Mouse (Mus musculus) spleen, postnatal 36 days (tissue): ENCODE data around the gene Man1c1.

Experiments used
- DNase-seq, 2 experiments: peaks; one replicate each; pipeline ENCODE4 v3.0.0; 2022; ENCODE audit warnings: low spot score in 2 of 2, mixed read lengths in 1 of 2

Gene Man1c1

DNA sequence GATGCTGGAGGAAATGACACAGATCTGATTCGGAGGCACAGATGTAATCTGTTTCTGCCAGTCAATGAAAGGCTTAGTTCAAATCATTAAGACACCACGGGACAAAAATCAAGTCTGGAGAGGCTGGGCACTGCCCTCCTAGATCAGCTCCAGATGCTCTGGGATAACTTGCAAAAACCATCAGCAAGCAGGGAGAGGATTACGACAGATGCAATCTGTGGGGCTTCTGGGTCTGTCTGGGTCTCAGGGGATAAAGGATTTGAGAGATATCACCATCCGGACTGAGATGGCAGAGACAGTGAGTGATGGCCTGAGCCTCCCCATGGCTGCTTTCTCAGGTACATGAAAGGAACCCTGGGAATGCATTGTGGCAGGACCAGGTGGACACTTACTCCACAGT is 99.6 kb downstream of the Man1c1 start:
- DNase-seq, result no peak

- no peak for DNase-seq
Measured at GRCm38 (mm10) chr4:134603553-134603952, 100.5 kb downstream of the Man1c1 start.

- DNase-seq, result no peak
Measured at GRCm38 (mm10) chr4:134602610-134603009, 101.5 kb downstream of the Man1c1 start.

- no peak for DNase-seq
Measured at GRCm38 (mm10) chr4:134601981-134602380, 102.1 kb downstream of the Man1c1 start.

- peak; percentile 37 to 44 for DNase-seq
Measured at GRCm38 (mm10) chr4:134601404-134601803, 102.7 kb downstream of the Man1c1 start.

GRCm38 (mm10) chr4:134600777-134601176 is 103.3 kb downstream of the Man1c1 start:
- DNase-seq, result no peak

- DNase-seq, result no peak
Measured at GRCm38 (mm10) chr4:134600060-134600459, 104.0 kb downstream of the Man1c1 start.

DNA sequence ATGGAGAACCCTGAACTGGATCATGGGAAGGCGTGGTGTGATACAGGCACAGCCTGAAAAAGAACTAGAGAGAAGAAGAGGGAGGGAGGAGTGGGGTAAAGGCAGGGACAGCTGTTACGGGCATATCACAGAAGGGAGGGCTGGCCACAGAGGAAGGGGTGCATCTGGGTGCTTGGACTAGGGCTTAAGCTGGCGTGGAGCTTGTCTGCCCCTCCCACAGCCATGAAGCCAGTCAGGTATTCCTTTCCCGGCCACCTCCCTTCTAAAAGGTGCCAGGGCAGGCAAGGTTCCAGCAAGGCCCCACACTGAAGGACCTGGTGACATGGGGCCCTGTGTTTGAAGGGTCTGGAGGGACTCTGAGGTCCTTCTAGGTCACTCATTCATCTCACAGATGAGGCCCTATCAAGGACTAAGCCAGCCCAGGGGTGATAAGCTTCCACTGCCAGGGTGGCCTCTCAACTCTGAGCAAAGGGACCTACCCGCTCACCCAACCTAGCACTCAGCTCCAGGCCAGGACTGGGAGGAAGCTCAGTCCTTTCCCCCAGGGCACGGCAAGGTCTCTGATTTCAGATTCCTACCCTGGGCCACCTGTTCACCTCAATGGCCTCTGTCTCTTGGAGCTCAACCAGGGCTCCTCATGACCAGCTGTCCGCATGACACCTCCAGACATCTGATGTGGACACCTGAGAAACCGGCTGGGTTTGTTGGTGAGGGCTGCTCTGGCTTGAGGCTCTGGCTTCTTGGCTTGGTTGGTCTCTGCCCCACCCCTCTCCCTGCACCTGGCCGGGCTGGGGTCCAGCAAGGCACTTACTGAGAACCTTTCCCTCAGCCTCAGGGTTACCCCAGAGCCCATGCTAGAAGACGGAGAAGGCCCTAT is 107.0 kb downstream of the Man1c1 start:
- no peak for DNase-seq

DNA sequence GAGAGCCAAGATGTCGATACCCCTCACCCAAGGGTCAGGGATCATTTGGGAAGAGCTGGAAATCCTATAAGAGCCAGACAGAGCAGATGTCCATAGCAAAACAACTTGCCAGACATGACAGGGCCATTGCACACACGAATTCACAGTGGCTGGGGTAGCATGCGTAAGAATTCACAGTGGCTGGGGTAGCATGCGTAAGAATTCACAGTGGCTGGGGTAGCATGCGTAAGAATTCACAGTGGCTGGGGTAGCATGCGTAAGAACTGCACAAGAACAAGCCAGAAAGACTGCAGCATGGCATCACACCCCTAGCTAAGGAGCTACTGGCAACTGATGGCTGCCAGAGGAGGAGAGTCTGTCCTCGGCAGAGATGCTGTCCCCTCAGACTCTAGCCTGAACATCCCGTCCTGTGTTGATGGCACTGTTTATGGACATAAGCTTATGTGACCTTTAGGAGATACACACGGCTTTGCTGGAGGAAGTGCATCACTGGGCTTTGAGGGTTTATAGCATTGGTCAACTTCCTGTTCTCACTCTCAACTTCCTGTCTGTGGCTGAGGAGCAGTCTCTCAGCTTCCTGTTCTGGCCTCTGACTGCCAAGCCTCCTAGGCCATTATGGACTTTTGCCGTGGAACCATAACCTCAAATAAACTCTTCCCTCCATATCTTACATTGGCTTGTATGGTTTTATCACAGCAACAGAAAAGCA is 109.2 kb downstream of the Man1c1 start:
- peak; percentile 40 to 47 for DNase-seq

GRCm38 (mm10) chr4:134592442-134592841 is 111.6 kb downstream of the Man1c1 start:
- DNase-seq, result no peak

GRCm38 (mm10) chr4:134591506-134592061 is 112.5 kb downstream of the Man1c1 start:
- DNase-seq, result no peak

DNA sequence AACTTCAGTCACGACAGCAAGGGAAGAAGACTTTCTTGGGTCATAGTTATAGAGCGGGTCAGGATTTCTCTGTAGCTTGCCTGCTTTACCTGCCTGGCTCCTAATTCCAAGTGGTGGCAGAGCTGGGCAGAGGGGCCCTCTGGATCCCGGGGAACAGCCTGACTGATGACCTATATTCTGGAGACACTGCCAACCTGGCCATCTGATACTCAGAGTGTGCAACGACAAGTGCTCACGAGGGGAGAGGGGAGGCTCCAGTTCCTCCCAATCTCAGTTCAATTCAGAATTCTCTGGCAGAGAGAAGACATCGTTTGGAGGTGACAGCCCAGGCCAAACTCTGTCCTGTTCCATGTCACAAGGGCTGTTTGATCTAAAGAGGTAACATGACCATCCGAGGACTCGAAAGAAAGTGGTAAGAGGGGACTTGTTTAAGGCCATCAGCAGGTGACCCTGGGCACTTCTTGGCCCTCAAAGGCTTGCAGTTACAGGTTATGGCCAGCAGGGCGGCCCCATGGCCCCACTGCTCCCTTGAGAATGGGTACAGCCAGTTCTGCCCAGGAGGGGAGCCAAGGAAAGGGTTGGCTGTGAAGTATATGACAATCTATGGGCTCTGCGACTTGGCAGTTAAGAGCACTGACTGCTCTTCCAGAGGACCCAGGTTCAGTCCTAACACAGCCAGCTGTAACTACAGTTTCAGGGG is 113.7 kb downstream of the Man1c1 start:
- DNase-seq, result no peak

DNA sequence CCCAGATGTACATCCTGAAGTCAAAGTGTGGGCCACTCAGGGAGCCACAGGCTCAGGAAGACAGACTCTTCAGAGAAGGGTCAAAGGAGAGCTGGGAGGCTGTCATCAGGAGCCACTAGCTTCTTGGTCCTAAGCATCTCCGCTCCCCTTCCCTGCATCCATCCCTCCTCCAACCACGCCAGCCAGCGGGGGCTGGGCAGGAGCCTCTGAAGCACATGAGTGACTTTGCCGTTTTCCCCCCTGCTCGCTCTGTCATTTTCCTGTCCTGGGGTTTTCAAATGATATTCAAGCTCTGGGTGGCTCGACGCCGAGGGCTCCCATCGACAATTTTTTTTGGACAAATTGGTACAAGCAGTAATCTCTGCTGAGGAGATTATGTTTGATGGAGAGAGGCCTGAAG is 114.3 kb downstream of the Man1c1 start:
- no peak for DNase-seq

DNA sequence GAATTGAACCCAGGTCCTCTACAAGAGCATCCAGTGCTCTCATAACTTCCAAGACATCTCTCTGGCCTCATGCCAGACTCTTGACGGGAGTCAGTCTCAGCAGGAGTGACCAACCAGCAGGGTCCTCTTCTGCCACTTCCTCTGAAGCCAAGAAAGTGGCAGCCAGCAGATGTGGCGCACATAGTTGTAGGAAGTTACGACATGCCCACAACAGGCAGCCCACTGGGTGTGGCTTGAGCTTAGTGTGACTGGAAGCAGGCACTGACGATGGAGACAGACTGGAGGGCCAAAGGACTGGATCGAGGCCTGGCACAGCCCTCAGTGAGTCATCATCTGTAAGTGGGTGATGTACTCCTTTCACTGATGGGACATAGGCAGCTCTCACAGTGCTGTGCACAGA is 115.1 kb downstream of the Man1c1 start:
- no peak for DNase-seq

DNA sequence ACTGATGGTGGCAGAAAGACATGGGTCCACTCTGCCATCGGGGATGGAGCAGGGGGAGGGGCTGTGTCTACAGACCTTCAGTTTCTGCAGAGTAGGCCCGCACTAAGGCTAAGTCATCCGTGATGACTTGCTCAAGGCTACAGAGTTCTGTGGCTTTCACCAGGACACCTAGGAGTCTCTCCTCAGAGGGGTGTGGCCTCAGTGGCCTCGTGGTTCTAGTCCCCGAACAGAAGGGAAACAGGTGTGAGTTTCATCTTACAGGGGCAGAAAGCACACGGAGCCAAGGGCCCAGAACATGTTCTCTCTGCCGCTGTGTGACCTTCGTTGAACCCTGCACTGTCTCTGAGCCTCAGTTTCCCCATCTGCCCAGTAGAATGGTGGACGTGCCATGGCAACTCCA is 115.8 kb downstream of the Man1c1 start:
- peak; percentile 35 to 38 for DNase-seq

GRCm38 (mm10) chr4:134587636-134588197 is 116.4 kb downstream of the Man1c1 start:
- no peak for DNase-seq

DNA sequence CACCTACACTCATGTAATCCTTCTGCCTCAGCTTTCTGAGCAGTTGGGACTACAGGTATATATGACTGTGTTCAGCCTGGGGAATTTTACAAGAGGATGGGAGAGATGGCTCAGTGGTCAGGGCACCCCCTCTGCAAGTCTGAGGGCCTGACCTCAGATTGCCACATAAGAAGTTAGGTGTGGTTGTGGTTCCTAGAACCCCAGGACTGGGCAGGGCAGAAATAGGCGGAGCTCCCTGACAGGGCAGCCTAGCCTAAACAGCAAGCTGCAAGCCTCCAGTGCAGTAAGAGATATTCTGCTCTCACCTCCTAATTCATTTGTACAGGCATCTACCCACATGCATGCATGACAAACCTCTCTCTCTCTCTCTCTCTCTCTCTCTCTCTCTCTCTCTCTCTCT is 117.5 kb downstream of the Man1c1 start:
- DNase-seq, result no peak

GRCm38 (mm10) chr4:134586126-134586525 is 118.0 kb downstream of the Man1c1 start:
- no peak for DNase-seq

DNA sequence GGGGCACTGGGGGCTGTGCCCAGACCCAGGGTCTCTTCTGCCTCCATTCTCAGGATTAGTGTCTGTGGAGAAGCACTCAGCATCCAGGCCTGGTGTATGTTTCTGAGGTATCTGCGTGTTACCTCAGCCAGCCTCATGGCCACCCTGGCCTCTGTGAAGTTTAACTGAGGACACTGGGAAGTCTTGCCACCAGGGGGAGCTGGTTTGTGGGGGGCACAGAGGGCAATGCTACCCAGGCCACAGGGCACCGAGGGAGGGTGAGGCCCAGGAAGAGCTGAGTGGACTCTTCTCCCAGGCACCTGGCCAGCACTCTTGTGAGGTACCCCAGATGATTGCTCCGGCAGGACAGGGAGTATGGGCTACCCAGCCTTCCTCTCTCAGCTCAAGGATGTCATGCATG is 120.6 kb downstream of the Man1c1 start:
- DNase-seq, result peak; percentile 36 to 40

DNA sequence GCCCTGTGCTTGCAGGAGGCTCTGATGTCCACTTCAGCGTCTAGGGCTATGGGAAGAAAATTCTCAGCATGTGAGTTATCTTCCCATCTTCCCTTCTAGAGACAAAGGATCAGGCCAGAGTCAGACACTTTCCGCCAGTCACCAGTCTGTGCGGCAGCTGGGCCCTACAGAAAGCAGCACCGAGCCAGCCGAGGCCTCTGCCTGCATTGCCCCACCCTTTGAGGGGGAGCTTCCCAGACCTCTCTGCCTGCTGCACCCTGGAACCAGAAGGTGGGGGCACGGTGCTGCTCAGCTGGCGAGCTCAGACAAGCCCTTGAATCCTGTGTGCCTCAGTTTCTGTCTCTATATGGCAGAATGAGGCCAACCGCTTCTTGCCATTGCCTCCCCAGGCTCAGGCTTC is 122.7 kb downstream of the Man1c1 start:
- DNase-seq, result no peak

- no peak for DNase-seq
Measured at GRCm38 (mm10) chr4:134580351-134581148, 123.5 kb downstream of the Man1c1 start.
